Mouse (Mus musculus): ENCODE measurements at regions not wholly inside any gene's neighbourhood (a gene's known extent, or its start where the extent isn't known, plus 50 kb on each side); places are given as distances from the start of the nearest gene placed in this dataset.

- no peaks in the 10 kb centered on the region for H3K27me3 ChIP-seq
- peaks cover 10% of the 10 kb centered on the region for H3K4me1 ChIP-seq
- H3K9me3 ChIP-seq = no peaks in the 10 kb centered on the region
- no peak overlapping the region for H3K4me2 ChIP-seq
- H3K4me3 ChIP-seq (replicated peaks) = no peak overlapping the region
- no peak overlapping the region for H3K27ac ChIP-seq
- H3K36me3 ChIP-seq (replicated peaks) = no peaks in the 10 kb centered on the region
- 95% methylated on average over 1 of the region's 1 CpGs for WGBS
- ATAC-seq (ENCODE audit: low FRiP score) = no peak
- H3K9ac ChIP-seq = no peak overlapping the region
These were observed 134.8 kb upstream of the Klf6 start for GRCm38 (mm10) chr13:5726446-5726845.

- no peaks in the 10 kb centered on the region for H3K9me3 ChIP-seq
- peaks cover 10% of the 10 kb centered on the region for H3K4me1 ChIP-seq
- no peak overlapping the region for H3K27ac ChIP-seq
- no peak overlapping the region for H3K9ac ChIP-seq
- no peaks in the 10 kb centered on the region for H3K36me3 ChIP-seq (replicated peaks)
- ATAC-seq (ENCODE audit: low FRiP score) = no peak
- no peak overlapping the region for H3K4me3 ChIP-seq (replicated peaks)
- no peak overlapping the region for H3K4me2 ChIP-seq
- 91% methylated on average over 2 of the region's 2 CpGs for WGBS
- H3K27me3 ChIP-seq = no peaks in the 10 kb centered on the region
These were observed 133.1 kb upstream of the Klf6 start for GRCm38 (mm10) chr13:5728172-5728571.

GRCm38 (mm10) chr13:5728808-5729207 lies 132.5 kb upstream of the Klf6 start:
- H3K27me3 ChIP-seq = no peaks in the 10 kb centered on the region
- H3K27ac ChIP-seq = no peak overlapping the region
- 15% methylated on average over 1 of the region's 1 CpGs for WGBS

GRCm38 (mm10) chr13:5729426-5730068 lies 131.7 kb upstream of the Klf6 start:
- Histone ChIP-seq H3K36me3 (replicated peaks) (no peaks in the 10 kb centered on the region), H3K4me3 (replicated peaks) (no peak overlapping the region), H3K4me2 (no peak overlapping the region), H3K9ac (no peak overlapping the region), H3K27me3 (no peaks in the 10 kb centered on the region), H3K9me3 (no peaks in the 10 kb centered on the region), H3K27ac (no peak overlapping the region), H3K4me1 (peaks cover 10% of the 10 kb centered on the region)
- 0 out of 2 replicates have a peak, but pooled peaks have one; percentile 67 for ATAC-seq (ENCODE audit: low FRiP score)
- WGBS = 66% methylated on average over 6 of the region's 6 CpGs

More at GRCm38 (mm10) chr13:5728808-5729207, 132.5 kb upstream of the Klf6 start:
- H3K4me3 ChIP-seq (replicated peaks) = no peak overlapping the region
- H3K4me2 ChIP-seq = no peak overlapping the region
- H3K9ac ChIP-seq = no peak overlapping the region
- peaks cover 10% of the 10 kb centered on the region for H3K4me1 ChIP-seq
- no peaks in the 10 kb centered on the region for H3K9me3 ChIP-seq
- ATAC-seq (ENCODE audit: low FRiP score) = peak; percentile 33; the same call in 1 of the 2 replicates
- no peaks in the 10 kb centered on the region for H3K36me3 ChIP-seq (replicated peaks)

GRCm38 (mm10) chr13:5732206-5732605 lies 129.1 kb upstream of the Klf6 start:
- WGBS = 91% methylated on average over 1 of the region's 1 CpGs
- no peak overlapping the region for H3K4me2 ChIP-seq
- H3K27ac ChIP-seq = no peak overlapping the region
- no peak overlapping the region for H3K9ac ChIP-seq
- peaks cover 10% of the 10 kb centered on the region for H3K4me1 ChIP-seq
- H3K27me3 ChIP-seq = no peaks in the 10 kb centered on the region
- H3K4me3 ChIP-seq (replicated peaks) = no peak overlapping the region
- H3K9me3 ChIP-seq = no peaks in the 10 kb centered on the region
- no peak for ATAC-seq (ENCODE audit: low FRiP score)
- H3K36me3 ChIP-seq (replicated peaks) = no peaks in the 10 kb centered on the region

GRCm38 (mm10) chr13:5735027-5735624 lies 126.2 kb upstream of the Klf6 start:
- H3K27me3 ChIP-seq = no peaks in the 10 kb centered on the region
- ATAC-seq (ENCODE audit: low FRiP score) = no peak
- no peak overlapping the region for H3K9ac ChIP-seq
- H3K36me3 ChIP-seq (replicated peaks) = no peaks in the 10 kb centered on the region
- no peak overlapping the region for H3K27ac ChIP-seq
- no peak overlapping the region for H3K4me2 ChIP-seq
- no peaks in the 10 kb centered on the region for H3K9me3 ChIP-seq
- H3K4me3 ChIP-seq (replicated peaks) = no peak overlapping the region
- no peaks in the 10 kb centered on the region for H3K4me1 ChIP-seq

- WGBS = 94% methylated on average over 6 of the region's 6 CpGs
These were observed 124.8 kb upstream of the Klf6 start for GRCm38 (mm10) chr13:5736472-5736871.

GRCm38 (mm10) chr13:5737214-5737613 lies 124.1 kb upstream of the Klf6 start:
- H3K4me2 ChIP-seq = no peak overlapping the region
- H3K9me3 ChIP-seq = no peaks in the 10 kb centered on the region
- no peak overlapping the region for H3K4me3 ChIP-seq (replicated peaks)
- no peak for ATAC-seq (ENCODE audit: low FRiP score)
- H3K9ac ChIP-seq = no peak overlapping the region
- 87% methylated on average over 7 of the region's 7 CpGs for WGBS
- no peak overlapping the region for H3K27ac ChIP-seq
- no peaks in the 10 kb centered on the region for H3K4me1 ChIP-seq
- no peaks in the 10 kb centered on the region for H3K27me3 ChIP-seq
- no peaks in the 10 kb centered on the region for H3K36me3 ChIP-seq (replicated peaks)

More at GRCm38 (mm10) chr13:5736472-5736871, 124.8 kb upstream of the Klf6 start:
- Histone ChIP-seq H3K27me3 (no peaks in the 10 kb centered on the region), H3K4me1 (no peaks in the 10 kb centered on the region), H3K27ac (no peak overlapping the region), H3K36me3 (replicated peaks) (no peaks in the 10 kb centered on the region), H3K9ac (no peak overlapping the region), H3K4me3 (replicated peaks) (no peak overlapping the region), H3K9me3 (no peaks in the 10 kb centered on the region), H3K4me2 (no peak overlapping the region)
- ATAC-seq (ENCODE audit: low FRiP score) = no peak

- Histone ChIP-seq H3K4me1 (no peaks in the 10 kb centered on the region), H3K9ac (no peak overlapping the region), H3K36me3 (replicated peaks) (no peaks in the 10 kb centered on the region), H3K4me3 (replicated peaks) (no peak overlapping the region), H3K9me3 (no peaks in the 10 kb centered on the region), H3K4me2 (no peak overlapping the region), H3K27ac (no peak overlapping the region), H3K27me3 (no peaks in the 10 kb centered on the region)
- no peak for ATAC-seq (ENCODE audit: low FRiP score)
- 73% methylated on average over 1 of the region's 1 CpGs for WGBS
These were observed 120.5 kb upstream of the Klf6 start for GRCm38 (mm10) chr13:5740805-5741204.

GRCm38 (mm10) chr13:5744949-5745348 lies 116.3 kb upstream of the Klf6 start:
- no peak for ATAC-seq (ENCODE audit: low FRiP score)
- Histone ChIP-seq H3K9ac (no peak overlapping the region), H3K4me1 (no peaks in the 10 kb centered on the region), H3K27ac (no peak overlapping the region), H3K27me3 (no peaks in the 10 kb centered on the region), H3K9me3 (no peaks in the 10 kb centered on the region), H3K4me2 (no peak overlapping the region), H3K36me3 (replicated peaks) (no peaks in the 10 kb centered on the region), H3K4me3 (replicated peaks) (no peak overlapping the region)
- WGBS = 82% methylated on average over 6 of the region's 6 CpGs

- no peaks in the 10 kb centered on the region for H3K27me3 ChIP-seq
- no peak for ATAC-seq (ENCODE audit: low FRiP score)
- no peaks in the 10 kb centered on the region for H3K36me3 ChIP-seq (replicated peaks)
- no peak overlapping the region for H3K4me2 ChIP-seq
- H3K27ac ChIP-seq = no peak overlapping the region
- H3K4me1 ChIP-seq = no peaks in the 10 kb centered on the region
- H3K9me3 ChIP-seq = no peaks in the 10 kb centered on the region
- 96% methylated on average over 3 of the region's 3 CpGs for WGBS
- no peak overlapping the region for H3K4me3 ChIP-seq (replicated peaks)
- no peak overlapping the region for H3K9ac ChIP-seq
These were observed 104.1 kb upstream of the Klf6 start for GRCm38 (mm10) chr13:5757176-5757575.

GRCm38 (mm10) chr13:5757963-5758362 lies 103.3 kb upstream of the Klf6 start:
- Histone ChIP-seq H3K4me2 (no peak overlapping the region), H3K36me3 (replicated peaks) (no peaks in the 10 kb centered on the region), H3K27me3 (no peaks in the 10 kb centered on the region), H3K9ac (no peak overlapping the region), H3K9me3 (no peaks in the 10 kb centered on the region), H3K27ac (no peak overlapping the region), H3K4me3 (replicated peaks) (no peak overlapping the region), H3K4me1 (no peaks in the 10 kb centered on the region)
- no peak for ATAC-seq (ENCODE audit: low FRiP score)
- WGBS = 95% methylated on average over 1 of the region's 1 CpGs

- H3K4me1 ChIP-seq = no peaks in the 10 kb centered on the region
- H3K27me3 ChIP-seq = no peaks in the 10 kb centered on the region
- H3K9ac ChIP-seq = no peak overlapping the region
- no peak overlapping the region for H3K27ac ChIP-seq
- H3K4me3 ChIP-seq (replicated peaks) = no peak overlapping the region
- H3K9me3 ChIP-seq = no peaks in the 10 kb centered on the region
- H3K36me3 ChIP-seq (replicated peaks) = no peaks in the 10 kb centered on the region
- ATAC-seq (ENCODE audit: low FRiP score) = no peak
- H3K4me2 ChIP-seq = no peak overlapping the region
These were observed 101.3 kb upstream of the Klf6 start for GRCm38 (mm10) chr13:5760030-5760429.

Measured in forebrain, embryonic 12.5 days (tissue).